Mouse (Mus musculus) liver, adult 2 months (tissue): ENCODE results near the gene Igf2r.

Experiments
- CTCF ChIP-seq: fragments of 200-500 bp; IDR thresholded peaks from 2 replicates; pipeline ENCODE4 v1.5.1; 2011; ENCODE audit warnings: low read depth, low read length, control low read depth
- POLR2A ChIP-seq: fragments of 200-500 bp; IDR thresholded peaks from 2 replicates; pipeline ENCODE4 v1.6.1; 2011; ENCODE audit warnings: low read length, control low read depth; ENCODE audit not compliant: insufficient read depth; ENCODE audit errors: extremely low read depth

- TF ChIP-seq CTCF (no peak), POLR2A (no peak)
Measured at GRCm38 (mm10) chr17:12798571-12798970, 29.1 kb upstream of the Igf2r start.
